ENCODE assay signal across 8 mouse cellular contexts in the genomic region with DNA sequence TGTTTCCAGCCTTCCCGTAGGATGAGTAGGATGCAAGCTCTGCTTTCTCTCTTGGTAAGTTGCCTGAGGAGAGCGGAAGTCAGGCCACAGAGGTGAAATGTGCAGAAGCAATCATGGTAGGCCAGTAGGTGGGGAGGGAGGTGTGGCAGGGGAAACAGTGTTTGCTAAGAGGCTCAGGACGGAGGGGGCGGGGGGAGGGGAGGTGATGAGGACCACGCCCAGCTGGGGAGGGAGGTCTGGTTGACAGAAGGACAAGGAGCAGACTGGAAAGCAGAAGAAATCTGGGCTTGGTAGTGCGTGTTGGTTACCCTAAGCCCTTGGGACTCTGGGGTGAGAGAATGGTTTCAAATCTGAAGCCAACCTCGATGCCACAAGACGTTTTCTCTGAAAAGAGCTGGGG. TPM values are rescaled to one million over a fixed set of nuclear protein-coding genes. Genes with fewer than 3 reads are reported as not detected.
DNase-seq lines count a peak whose midpoint lies in the region; ATAC-seq and TF ChIP-seq lines count a peak whose summit lies in the region.

No protein-coding gene starts in this region.

- peak; percentile 49 for DNase-seq in liver
- DNase-seq in gastrocnemius, adult 18-20 months (ENCODE audit: low spot score) = peak; percentile 65
- peak; percentile 60 for DNase-seq in kidney, adult 2 months
- DNase-seq in natural killer cell, adult 2 months (ENCODE audit: low spot score in 2 of 2) = no peak
- no peak for DNase-seq in right cerebral cortex, postnatal 25 days
- no peak for DNase-seq in layer of hippocampus, adult 11-12 months (ENCODE audit: low spot score)

- H3K27me3 ChIP-seq in liver, embryonic 12.5 days (replicated peaks) = peaks cover 2% of the 10 kb centered on the region; the same call in 1 of the 2 replicates
- no peaks in the 10 kb centered on the region for H3K27me3 ChIP-seq in kidney, adult 2 months (replicated peaks; ENCODE audit: control insufficient read depth, insufficient read depth, low read length)

- no peak overlapping the region for H3K4me3 ChIP-seq in liver, embryonic 12.5 days
- H3K4me3 ChIP-seq in kidney, adult 2 months (ENCODE audit: insufficient read depth, low read depth, low read length) = no peak overlapping the region

- peaks cover 20% of the 10 kb centered on the region for H3K4me1 ChIP-seq in liver, embryonic 12.5 days
- no peaks in the 10 kb centered on the region for H3K4me1 ChIP-seq in kidney, adult 2 months (ENCODE audit: control insufficient read depth, insufficient read depth, low read length)

- H3K9ac ChIP-seq in liver, embryonic 12.5 days = no peak overlapping the region

- no peak for ATAC-seq in liver, embryonic 12.5 days
- ATAC-seq in megakaryocyte, adult 5-6 weeks (ENCODE audit: poor library complexity, severe bottlenecking) = peak; percentile 63

- WGBS in liver, embryonic 12.5 days (ENCODE audit: insufficient replicate concordance) = 18% methylated on average over 8 of the region's 8 CpGs
- WGBS in kidney, adult 2 months = 38% methylated on average over 8 of the region's 8 CpGs

- TF ChIP-seq CTCF in kidney, adult 2 months (conservative IDR thresholded peaks at IDR 0.05; ENCODE audit: insufficient read depth, insufficient read length, low read depth, low read length) = no peak

- H3K36me3 ChIP-seq in liver, embryonic 12.5 days = no peaks in the 10 kb centered on the region
- H3K36me3 ChIP-seq in kidney, adult 2 months (ENCODE audit: control insufficient read depth, insufficient read depth, low read length) = no peaks in the 10 kb centered on the region

- no peak for TF ChIP-seq POLR2A in kidney, adult 2 months (IDR thresholded peaks at IDR 0.05; ENCODE audit: low read depth, low read length)

- no peak overlapping the region for H3K27ac ChIP-seq in liver, embryonic 12.5 days
- H3K27ac ChIP-seq in kidney, adult 2 months (ENCODE audit: insufficient read depth, low read depth, low read length) = peak overlapping the region; percentile 53

- H3K4me2 ChIP-seq in liver, embryonic 12.5 days = no peak overlapping the region

- H3K9me3 ChIP-seq in liver, embryonic 12.5 days (replicated peaks) = no peaks in the 10 kb centered on the region

RNA-seq across cellular contexts. Expression of gene Slc1a5, which starts 20.8 kb away (rescaled TPM):
- polyA plus RNA-seq in liver, embryonic 12.5 days (2016; fragmentation: Nextera tagmentation; extraction: Ambion mirVana) = 127 and 128 TPM in 2 replicates
- 10 to 100 TPM; 14.0 to 14.3 TPM for total RNA-seq in gastrocnemius, adult 18-20 months (2021)
- 74.6 and 95.2 TPM in 2 replicates for polyA plus RNA-seq in kidney, adult 2 months (2012; rRNA removed)
- 48.1 and 55.7 TPM in 2 replicates for total RNA-seq in megakaryocyte, adult 5-6 weeks (2015)
- 27.8 and 28.4 TPM in 2 replicates for total RNA-seq in megakaryocyte, adult 5-6 weeks (2017)

RNA-seq across cellular contexts. Expression of gene Ap2s1, which starts 22.1 kb away (rescaled TPM):
- polyA plus RNA-seq in liver, embryonic 12.5 days (2016; fragmentation: Nextera tagmentation; extraction: Ambion mirVana) = 218 and 230 TPM in 2 replicates
- total RNA-seq in gastrocnemius, adult 18-20 months (2021) = 10 to 100 TPM; 44.5 to 46.8 TPM
- polyA plus RNA-seq in kidney, adult 2 months (2012; rRNA removed) = 288 and 300 TPM in 2 replicates
- total RNA-seq in megakaryocyte, adult 5-6 weeks (2015) = 205 and 210 TPM in 2 replicates
- 81.5 and 95.7 TPM in 2 replicates for total RNA-seq in megakaryocyte, adult 5-6 weeks (2017)

RNA-seq across cellular contexts. Expression of gene Ceacam9, which starts 38.6 kb away (rescaled TPM):
- polyA plus RNA-seq in liver, embryonic 12.5 days (2016; fragmentation: Nextera tagmentation; extraction: Ambion mirVana) = not detected in 2 replicates
- total RNA-seq in gastrocnemius, adult 18-20 months (2021) = not detected
- not detected in 2 replicates for polyA plus RNA-seq in kidney, adult 2 months (2012; rRNA removed)
- not detected in 2 replicates for total RNA-seq in megakaryocyte, adult 5-6 weeks (2015)
- not detected in 2 replicates for total RNA-seq in megakaryocyte, adult 5-6 weeks (2017)

RNA-seq across cellular contexts. Expression of gene Strn4, which starts 55.4 kb away (rescaled TPM):
- polyA plus RNA-seq in liver, embryonic 12.5 days (2016; fragmentation: Nextera tagmentation; extraction: Ambion mirVana) = 61.3 and 63.2 TPM in 2 replicates
- total RNA-seq in gastrocnemius, adult 18-20 months (2021) = 10 to 100 TPM in 1 of 2 experiments, 1 to 10 TPM in 1; 9.8 to 13.6 TPM
- 94.4 and 116 TPM in 2 replicates for polyA plus RNA-seq in kidney, adult 2 months (2012; rRNA removed)
- 25.7 and 27.6 TPM in 2 replicates for total RNA-seq in megakaryocyte, adult 5-6 weeks (2015)
- total RNA-seq in megakaryocyte, adult 5-6 weeks (2017) = 45.9 and 50.0 TPM in 2 replicates

RNA-seq across cellular contexts. Expression of gene Fkrp, which starts 56.2 kb away (rescaled TPM):
- polyA plus RNA-seq in liver, embryonic 12.5 days (2016; fragmentation: Nextera tagmentation; extraction: Ambion mirVana) = 14.9 and 16.0 TPM in 2 replicates
- total RNA-seq in gastrocnemius, adult 18-20 months (2021) = 10 to 100 TPM; 51.7 to 58.0 TPM
- 31.0 and 33.9 TPM in 2 replicates for polyA plus RNA-seq in kidney, adult 2 months (2012; rRNA removed)
- 8.1 and 12.4 TPM in 2 replicates for total RNA-seq in megakaryocyte, adult 5-6 weeks (2015)
- 8.1 and 10.6 TPM in 2 replicates for total RNA-seq in megakaryocyte, adult 5-6 weeks (2017)

Comparison
In these comparisons a context has a peak if more than half of its experiments do, and no peak if none do; other contexts are left out.
1. DNase-seq: peak in liver (single experiment), gastrocnemius, adult 18-20 months (single experiment) and kidney, adult 2 months (single experiment); none in natural killer cell, adult 2 months (0 of 2), right cerebral cortex, postnatal 25 days (single experiment) and layer of hippocampus, adult 11-12 months (single experiment).